Comparison of ENCODE assay signal across 8 mouse cellular contexts in genomic region chr6:122491557-122491956, GRCm38 (mm10). TPM values are rescaled to one million over a fixed set of nuclear protein-coding genes. Genes with fewer than 3 reads are reported as not detected.
DNase-seq lines count a peak whose midpoint lies in the region; ATAC-seq and TF ChIP-seq lines count a peak whose summit lies in the region.

No protein-coding gene starts in this region.

- peaks cover 9% of the 10 kb centered on the region for H3K4me1 ChIP-seq in ES-Bruce4 (ENCODE audit: control insufficient read depth, insufficient read depth, low read length)
- H3K4me1 ChIP-seq in forebrain, embryonic 15.5 days, result peaks cover 39% of the 10 kb centered on the region
- peaks cover 51% of the 10 kb centered on the region for H3K4me1 ChIP-seq in hindbrain, embryonic 10.5 days (replicated peaks)
- peaks cover 18% of the 10 kb centered on the region for H3K4me1 ChIP-seq in lung, embryonic 16.5 days (replicated peaks; ENCODE audit: control insufficient read depth, insufficient read depth, low read length)

- peak; percentile 92 for TF ChIP-seq EP300 in ES-Bruce4 (IDR thresholded peaks at IDR 0.05; ENCODE audit: insufficient read depth, low read depth, low read length)

- no peaks in the 10 kb centered on the region for H3K36me3 ChIP-seq in ES-Bruce4 (ENCODE audit: control insufficient read depth, insufficient read depth, low read length, poor library complexity, severe bottlenecking)
- H3K36me3 ChIP-seq in forebrain, embryonic 15.5 days, result no peaks in the 10 kb centered on the region
- no peaks in the 10 kb centered on the region for H3K36me3 ChIP-seq in hindbrain, embryonic 10.5 days
- H3K36me3 ChIP-seq in lung, embryonic 16.5 days (ENCODE audit: control insufficient read depth, insufficient read depth, low read length), result no peaks in the 10 kb centered on the region

- no peaks in the 10 kb centered on the region for H3K9me3 ChIP-seq in ES-Bruce4 (replicated peaks; ENCODE audit: control insufficient read depth, insufficient read depth, low read length, poor library complexity, severe bottlenecking)
- no peaks in the 10 kb centered on the region for H3K9me3 ChIP-seq in forebrain, embryonic 15.5 days
- no peaks in the 10 kb centered on the region for H3K9me3 ChIP-seq in hindbrain, embryonic 10.5 days
- H3K9me3 ChIP-seq in lung, embryonic 16.5 days (ENCODE audit: control insufficient read depth, low read length), result no peaks in the 10 kb centered on the region

- peak; percentile 68 for ATAC-seq in forebrain, embryonic 15.5 days (replicated peaks)
- ATAC-seq in lung, embryonic 16.5 days (ENCODE audit: low read depth), result peak; percentile 87
- ATAC-seq in erythroid progenitor cell, adult 5-6 weeks (replicated peaks; ENCODE audit: low FRiP score, poor library complexity, severe bottlenecking), result no peak

- H3K4me2 ChIP-seq in forebrain, embryonic 15.5 days (replicated peaks), result peak overlapping the region; percentile 52
- peak overlapping the region; percentile 71 for H3K4me2 ChIP-seq in lung, embryonic 16.5 days (ENCODE audit: low read depth, low read length)

- WGBS in forebrain, embryonic 15.5 days, result under 1% methylated on average over 16 of the region's 16 CpGs
- under 1% methylated on average over 16 of the region's 16 CpGs for WGBS in hindbrain, embryonic 10.5 days
- WGBS in lung, embryonic 16.5 days, result under 1% methylated on average over 16 of the region's 16 CpGs

- H3K4me3 ChIP-seq in ES-Bruce4 (ENCODE audit: low read depth, low read length), result peak overlapping the region; percentile 48
- peak overlapping the region; percentile 39 for H3K4me3 ChIP-seq in forebrain, embryonic 15.5 days
- peak overlapping the region; percentile 50 for H3K4me3 ChIP-seq in hindbrain, embryonic 10.5 days
- H3K4me3 ChIP-seq in layer of hippocampus, adult 2 months, result peak overlapping the region; percentile 54
- peak overlapping the region; percentile 39 for H3K4me3 ChIP-seq in lung, embryonic 16.5 days (ENCODE audit: low read length)

- peak overlapping the region; percentile 87 for H3K27ac ChIP-seq in ES-Bruce4 (ENCODE audit: insufficient read depth, low read length)
- H3K27ac ChIP-seq in forebrain, embryonic 15.5 days (replicated peaks), result peak overlapping the region; percentile 73
- peak overlapping the region; percentile 92 for H3K27ac ChIP-seq in hindbrain, embryonic 10.5 days
- H3K27ac ChIP-seq in layer of hippocampus, adult 2 months, result peak overlapping the region; percentile 77
- peak overlapping the region; percentile 69 for H3K27ac ChIP-seq in lung, embryonic 16.5 days (ENCODE audit: low read length)

- H3K27me3 ChIP-seq in ES-Bruce4 (ENCODE audit: control insufficient read depth, insufficient read depth, low read length, poor library complexity, severe bottlenecking), result peaks cover 3% of the 10 kb centered on the region; the same call in 1 of the 2 replicates
- H3K27me3 ChIP-seq in forebrain, embryonic 15.5 days, result no peaks in the 10 kb centered on the region
- peaks cover 29% of the 10 kb centered on the region; the same call in 1 of the 2 replicates for H3K27me3 ChIP-seq in hindbrain, embryonic 10.5 days (ENCODE audit: insufficient read depth, poor library complexity, severe bottlenecking)
- H3K27me3 ChIP-seq in lung, embryonic 16.5 days (ENCODE audit: control insufficient read depth, insufficient read depth, low read depth, low read length), result no peaks in the 10 kb centered on the region; the same call in 1 of the 2 replicates

- TF ChIP-seq POLR2A in ES-Bruce4 (IDR thresholded peaks at IDR 0.05; ENCODE audit: insufficient read depth, low read length), result peak; percentile 74

- no peak for TF ChIP-seq CTCF in ES-Bruce4 (IDR thresholded peaks at IDR 0.05; ENCODE audit: low read depth, low read length)
- no peak for TF ChIP-seq CTCF in layer of hippocampus, adult 2 months (conservative IDR thresholded peaks at IDR 0.05)

- DNase-seq in adrenal gland, postnatal 25 days, result peak; percentile 78
- DNase-seq in hindbrain, embryonic 10.5 days (ENCODE audit: low spot score), result peak; percentile 95
- peak; percentile 42 to 63 for DNase-seq in layer of hippocampus, adult 2 months (ENCODE audit: low spot score in 2 of 2)
- peak; percentile 68 for DNase-seq in ovary, postnatal 14 days (ENCODE audit: low spot score)

- peak overlapping the region; percentile 61 for H3K9ac ChIP-seq in ES-Bruce4 (ENCODE audit: low read depth, poor library complexity, severe bottlenecking)
- peak overlapping the region; percentile 51 for H3K9ac ChIP-seq in forebrain, embryonic 15.5 days (replicated peaks)
- peak overlapping the region; percentile 61 for H3K9ac ChIP-seq in lung, embryonic 16.5 days (ENCODE audit: low read length)

RNA-seq across cellular contexts. Expression of gene Rimklb, which starts 7.0 kb away (rescaled TPM):
- 81.4 and 87.4 TPM in 2 replicates for polyA plus RNA-seq in ES-Bruce4 (2011; ENCODE audit: insufficient read depth, insufficient read length, low read depth, missing spikeins)
- 0.52 TPM in 1 of 2 replicates, not detected in the other for total RNA-seq in adrenal gland, postnatal 25 days (2021)
- polyA plus RNA-seq in forebrain, embryonic 15.5 days (2015; fragmentation: Nextera tagmentation; extraction: Ambion mirVana), result 98.3 and 106 TPM in 2 replicates
- polyA plus RNA-seq in hindbrain, embryonic 10.5 days (2016; fragmentation: Nextera tagmentation; extraction: Ambion mirVana), result 36.6 and 44.2 TPM in 2 replicates
- 10 to 100 TPM; 70.3 to 71.6 TPM for total RNA-seq in layer of hippocampus, adult 2 months (2021)
- polyA plus RNA-seq in lung, embryonic 16.5 days (2015; fragmentation: Nextera tagmentation; extraction: Ambion mirVana), result 7.5 and 8.3 TPM in 2 replicates
- not detected in 2 replicates for total RNA-seq in erythroid progenitor cell, adult 5-6 weeks (2015; ENCODE audit: low replicate concordance)
- total RNA-seq in erythroid progenitor cell, adult 5-6 weeks (2017; ENCODE audit: low replicate concordance), result not detected in 2 replicates

RNA-seq across cellular contexts. Expression of gene Mfap5, which starts 14.1 kb away (rescaled TPM):
- polyA plus RNA-seq in ES-Bruce4 (2011; ENCODE audit: insufficient read depth, insufficient read length, low read depth, missing spikeins), result 3.6 and 3.8 TPM in 2 replicates
- total RNA-seq in adrenal gland, postnatal 25 days (2021), result 7.5 and 8.6 TPM in 2 replicates
- polyA plus RNA-seq in forebrain, embryonic 15.5 days (2015; fragmentation: Nextera tagmentation; extraction: Ambion mirVana), result 0.72 and 1.8 TPM in 2 replicates
- 0.40 and 1.1 TPM in 2 replicates for polyA plus RNA-seq in hindbrain, embryonic 10.5 days (2016; fragmentation: Nextera tagmentation; extraction: Ambion mirVana)
- total RNA-seq in layer of hippocampus, adult 2 months (2021), result not detected
- polyA plus RNA-seq in lung, embryonic 16.5 days (2015; fragmentation: Nextera tagmentation; extraction: Ambion mirVana), result 26.4 and 31.6 TPM in 2 replicates
- not detected in 2 replicates for total RNA-seq in erythroid progenitor cell, adult 5-6 weeks (2015; ENCODE audit: low replicate concordance)
- total RNA-seq in erythroid progenitor cell, adult 5-6 weeks (2017; ENCODE audit: low replicate concordance), result not detected in 2 replicates
